Mouse (Mus musculus) cerebellum, adult 2 months (tissue): ENCODE measurements at regions not wholly inside any gene's neighbourhood (a gene's known extent, or its start where the extent isn't known, plus 50 kb on each side); places are given as distances from the start of the nearest gene placed in this dataset.
A peak's percentile ranks its signal among the peaks of the same experiment; 100 is the strongest.

Source experiments
- DNase-seq, 2 experiments: peaks; one replicate each; pipeline ENCODE4 v3.0.0; 2021
- H3K27ac ChIP-seq: fragments of 200-500 bp; 2 replicates; pipeline ENCODE4 v1.5.1; 2012; ENCODE audit warnings: low read length, control low read depth, inconsistent platforms; ENCODE audit not compliant: insufficient read depth
- H3K27me3 ChIP-seq: fragments of 200-500 bp; 2 replicates; pipeline ENCODE4 v1.6.1; 2012; ENCODE audit warnings: inconsistent platforms, mild to moderate bottlenecking, low read length, moderate library complexity; ENCODE audit not compliant: control insufficient read depth, insufficient read depth
- H3K4me1 ChIP-seq: fragments of 200-500 bp; 2 replicates; pipeline ENCODE4 v1.6.1; 2011; ENCODE audit warnings: low read length; ENCODE audit not compliant: control insufficient read depth, insufficient read depth
- H3K4me3 ChIP-seq: fragments of 200-500 bp; replicated peaks from 2 replicates; pipeline ENCODE3; 2011; ENCODE audit warnings: mild to moderate bottlenecking, low read depth, low read length, control low read depth; ENCODE audit not compliant: insufficient read depth
- CTCF ChIP-seq: fragments of 200-500 bp; IDR thresholded peaks from 2 replicates; pipeline ENCODE4 v1.5.1; 2011; ENCODE audit warnings: low read depth, mild to moderate bottlenecking, control low read depth, low read length, moderate library complexity, borderline replicate concordance; ENCODE audit not compliant: insufficient read depth
- POLR2A ChIP-seq: fragments of 200-500 bp; IDR thresholded peaks from 2 replicates; pipeline ENCODE4 v1.6.1; 2011; ENCODE audit warnings: low read length, control low read depth, borderline replicate concordance; ENCODE audit not compliant: insufficient read depth
- WGBS: fragments of 180-500 bp; shearing (Covaris S2); methylation state at CpG from one replicate; pipeline ENCODE4 v1.1.7; 2018; 5-methylcytosine and 5-hydroxymethylcytosine counted together

GRCm38 (mm10) chrX:21828975-21829374 is 84.1 kb upstream of the Gm28269 start:
- H3K4me1 ChIP-seq = no peaks in the 10 kb centered on the region
- no peak overlapping the region for H3K27ac ChIP-seq
- H3K4me3 ChIP-seq = no peak overlapping the region
- no peaks in the 10 kb centered on the region for H3K27me3 ChIP-seq
- DNase-seq = no peak
- TF ChIP-seq POLR2A (no peak), CTCF (0 out of 2 replicates have a peak, but pooled peaks have one; percentile 8)

- Histone ChIP-seq H3K27me3 (no peaks in the 10 kb centered on the region), H3K27ac (no peak overlapping the region), H3K4me3 (no peak overlapping the region), H3K4me1 (no peaks in the 10 kb centered on the region)
- TF ChIP-seq POLR2A = no peak
- no peak for TF ChIP-seq CTCF
- DNase-seq = no peak
These were observed 64.3 kb upstream of the Gm28269 start for GRCm38 (mm10) chrX:21809212-21809611.

GRCm38 (mm10) chrX:21801834-21802233 is 56.9 kb upstream of the Gm28269 start:
- DNase-seq = no peak
- 73% methylated on average over 6 of the region's 6 CpGs for WGBS
- Histone ChIP-seq H3K4me3 (no peak overlapping the region), H3K27ac (no peak overlapping the region), H3K4me1 (no peaks in the 10 kb centered on the region), H3K27me3 (no peaks in the 10 kb centered on the region)
- TF ChIP-seq POLR2A (no peak), CTCF (no peak)
